Mouse (Mus musculus): ENCODE measurements around the gene Rnf115.

DNA sequence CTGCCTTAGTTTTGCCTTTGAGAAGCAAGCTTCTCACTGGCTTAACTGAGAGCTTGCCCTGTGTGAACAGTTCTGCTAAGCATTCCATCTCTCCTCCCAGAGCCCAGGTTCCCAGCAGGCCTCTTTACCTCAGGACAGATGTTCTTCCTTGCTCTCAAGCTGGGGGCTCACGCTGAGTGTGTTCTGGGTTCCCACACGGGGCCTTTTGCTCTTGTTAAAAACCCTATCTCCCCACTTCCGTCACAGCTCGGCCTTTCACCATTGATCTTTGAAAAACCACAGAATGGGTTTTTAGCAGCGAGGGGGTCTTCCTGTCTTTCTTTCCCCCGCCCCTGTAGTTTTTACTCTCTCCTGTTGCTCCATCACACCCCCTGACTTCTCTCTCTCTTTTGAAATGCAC is 86.9 kb downstream of the Rnf115 start:
- no peak for TF ChIP-seq CTCF (IDR thresholded peaks at IDR 0.05)
- no peak for TF ChIP-seq EP300 (IDR thresholded peaks at IDR 0.05; ENCODE audit: insufficient read depth, low read depth, low read length)
- TF ChIP-seq POLR2A (IDR thresholded peaks at IDR 0.05; ENCODE audit: insufficient read depth, low read depth, low read length) = no peak

All from heart, adult 2 months (tissue).